Mouse (Mus musculus) ES-E14 (cell line): ENCODE data around the gene Mapk1. TPM values are rescaled to one million over a fixed set of nuclear protein-coding genes. Genes with fewer than 3 reads are reported as not detected.

Experiments used
- DNase-seq: peaks from one replicate; pipeline ENCODE4 v3.0.0-alpha.2; 2013; ENCODE audit warnings: low read depth, low spot score
- H3K27ac ChIP-seq: 2 replicates; pipeline ENCODE4 v1.5.1; 2012; ENCODE audit warnings: low read depth, mild to moderate bottlenecking, low read length, moderate library complexity, mixed read lengths; ENCODE audit not compliant: poor library complexity, insufficient read depth, severe bottlenecking
- H3K36me3 ChIP-seq: 2 replicates; pipeline ENCODE4 v1.6.1; 2012; ENCODE audit warnings: mild to moderate bottlenecking, low read length, moderate library complexity, mixed read lengths; ENCODE audit not compliant: control insufficient read depth, poor library complexity, insufficient read depth, severe bottlenecking
- H3K4me1 ChIP-seq, 2 experiments: fragments of 150-350 bp in 1 of 2; sonication (generic) in 1 of 2; 2 replicates each; pipeline ENCODE4 v1.6.1; 2012; ENCODE audit warnings: low read length in 2 of 2, mild to moderate bottlenecking in 1 of 2, mixed read lengths in 1 of 2; ENCODE audit not compliant: control insufficient read depth in 2 of 2, insufficient read depth in 2 of 2, poor library complexity in 1 of 2
- H3K4me3 ChIP-seq, 2 experiments: fragments of 150-350 bp in 1 of 2; sonication (generic) in 1 of 2; 2 replicates each; pipeline ENCODE4 v1.5.1; 2012; ENCODE audit warnings: low read length in 2 of 2, low read depth in 1 of 2, mild to moderate bottlenecking in 1 of 2, mixed read lengths in 1 of 2; ENCODE audit not compliant: insufficient read depth in 1 of 2, poor library complexity in 1 of 2, severe bottlenecking in 1 of 2
- H3K9ac ChIP-seq: 2 replicates; pipeline ENCODE4 v1.6.1; 2012; ENCODE audit warnings: low read depth, mild to moderate bottlenecking, low read length, mixed read lengths; ENCODE audit not compliant: poor library complexity, insufficient read depth, severe bottlenecking
- H3K9me3 ChIP-seq: fragments of 150-350 bp; sonication (generic); 2 replicates; pipeline ENCODE4 v1.6.1; 2012; ENCODE audit warnings: low read depth, mild to moderate bottlenecking, low read length; ENCODE audit not compliant: control insufficient read depth, insufficient read depth
- CHD2 ChIP-seq: IDR thresholded peaks from 2 replicates; pipeline ENCODE4 v1.6.1; 2014; ENCODE audit warnings: mild to moderate bottlenecking, low read depth, low read length, inconsistent platforms
- HCFC1 ChIP-seq: IDR thresholded peaks from 2 replicates; pipeline ENCODE4 v1.6.1; 2012; ENCODE audit warnings: low read length, inconsistent platforms, borderline replicate concordance; ENCODE audit not compliant: insufficient read depth
- MAFK ChIP-seq: IDR thresholded peaks from 2 replicates; pipeline ENCODE4 v1.6.1; 2014; ENCODE audit warnings: mild to moderate bottlenecking, low read depth, low read length, inconsistent platforms; ENCODE audit not compliant: insufficient read depth
- ZC3H11A ChIP-seq: IDR thresholded peaks from 2 replicates; pipeline ENCODE4 v1.6.1; 2012; ENCODE audit warnings: low read depth, mild to moderate bottlenecking, inconsistent platforms, low read length, borderline replicate concordance
- ZNF384 ChIP-seq: IDR thresholded peaks from 2 replicates; pipeline ENCODE4 v1.6.1; 2012; ENCODE audit warnings: low read depth, low read length, inconsistent platforms
- in situ Hi-C, 2 experiments: fragments of 600-800 bp; cut with MboI; formaldehyde crosslinking; loops; one replicate each; pipeline ENCODE4 v1.15.1; 2025; ENCODE audit warnings: low sequenced_read_pairs in 2 of 2, inconsistent platforms in 1 of 2; ENCODE audit not compliant: unreplicated experiment in 2 of 2
- total RNA-seq: library from RNA; depleted of rRNA; stranded (reverse); fragments of 300-350 nt; gene quantifications from 2 replicates; pipeline ENCODE4 v1.2.3, GENCODE M21; 2012

The Mapk1 gene
- total RNA-seq, 1 experiment, result 136 TPM

GRCm38 (mm10) chr16:17069511-17070443 lies 86.6 kb downstream of the Mapk1 start, which contains the start of gene Ypel1:
Gene Ypel1 (plus strand): TSS chr16:17069696.
- in situ Hi-C loops, result no loop called here
- DNase-seq, result peak; percentile 46

DNA sequence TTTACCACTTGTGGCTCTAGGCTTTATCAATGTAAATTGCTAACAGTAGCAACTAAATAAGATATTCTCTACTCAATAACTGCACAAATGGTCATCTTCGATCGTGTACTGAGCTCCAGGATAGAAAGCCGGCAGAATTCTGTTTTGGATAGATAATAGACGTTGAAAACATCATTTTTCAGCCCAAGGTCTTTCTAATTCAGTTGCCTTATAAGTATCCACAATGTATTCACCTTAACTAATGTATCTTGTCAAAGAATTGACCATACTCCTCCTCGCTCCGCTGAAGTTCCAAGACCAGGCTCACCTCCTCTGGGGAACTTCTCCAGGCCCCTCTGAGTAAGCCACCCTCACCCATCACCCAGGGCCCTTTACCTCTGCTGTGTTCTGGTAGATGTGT lies 87.5 kb downstream of the Mapk1 start:
- H3K36me3 ChIP-seq, result peaks cover 3% of the 10 kb centered on the region; the same call in 1 of the 2 replicates
- peaks cover 0 to 2% of the 10 kb centered on the region in 2 experiments; a peak in 1 of 4 replicates for H3K4me1 ChIP-seq
- no peaks in the 10 kb centered on the region for H3K9me3 ChIP-seq
- peak overlapping the region; percentile 2 to 83; a peak in 3 of 4 replicates for H3K4me3 ChIP-seq
- H3K9ac ChIP-seq, result no peak overlapping the region
- in situ Hi-C loops, result no loop called here
- H3K27ac ChIP-seq, result no peak overlapping the region
- no peak for TF ChIP-seq CHD2
- no peak for TF ChIP-seq MAFK
- TF ChIP-seq HCFC1, result no peak
- no peak for TF ChIP-seq ZC3H11A
- no peak for TF ChIP-seq ZNF384
- no peak for DNase-seq

More at GRCm38 (mm10) chr16:17069511-17070443, 86.6 kb downstream of the Mapk1 start, which contains the start of gene Ypel1:
- Histone ChIP-seq H3K9ac (peak within 1 kb of the TSS; percentile 97), H3K4me1 (peaks cover 0 to 2% of the 10 kb centered on the region in 2 experiments; a peak in 1 of 4 replicates), H3K9me3 (no peaks in the 10 kb centered on the region), H3K36me3 (no peaks in the 10 kb centered on the region; the same call in 1 of the 2 replicates), H3K4me3 (peak within 1 kb of the TSS; percentile 83 to 94), H3K27ac (peak within 1 kb of the TSS; percentile 61)
- TF ChIP-seq ZNF384 (no peak), HCFC1 (0 out of 2 replicates have a peak, but pooled peaks have one; percentile 43), MAFK (no peak)

DNA sequence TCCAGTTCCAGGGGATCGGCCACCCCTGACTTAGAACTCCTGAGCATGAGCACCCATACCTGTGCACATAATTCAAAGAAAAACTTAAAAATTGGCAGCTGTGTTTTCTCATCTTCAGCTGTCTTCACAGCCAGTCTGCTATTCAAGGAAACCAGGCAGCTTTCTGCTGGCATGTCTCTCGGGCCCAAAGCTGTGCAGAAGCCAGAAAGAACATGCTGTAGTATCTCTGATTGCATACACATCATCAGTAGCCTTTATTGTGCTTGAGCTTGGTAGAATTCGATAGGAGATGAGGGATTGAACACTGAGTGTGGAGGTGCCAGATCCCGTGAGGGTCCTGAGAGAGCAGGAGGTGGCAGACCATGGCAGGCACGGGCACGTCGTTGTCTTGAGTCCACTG lies 89.8 kb downstream of the Mapk1 start:
- in situ Hi-C loops, result no loop called here
- TF ChIP-seq CHD2 (no peak), HCFC1 (no peak), ZC3H11A (no peak), ZNF384 (no peak), MAFK (no peak)
- Histone ChIP-seq H3K9me3 (no peaks in the 10 kb centered on the region), H3K27ac (no peak overlapping the region), H3K36me3 (peaks cover 3% of the 10 kb centered on the region; the same call in 1 of the 2 replicates), H3K9ac (no peak overlapping the region), H3K4me1 (peaks cover 0 to 2% of the 10 kb centered on the region in 2 experiments; a peak in 1 of 4 replicates), H3K4me3 (no peak overlapping the region)
- no peak for DNase-seq

DNA sequence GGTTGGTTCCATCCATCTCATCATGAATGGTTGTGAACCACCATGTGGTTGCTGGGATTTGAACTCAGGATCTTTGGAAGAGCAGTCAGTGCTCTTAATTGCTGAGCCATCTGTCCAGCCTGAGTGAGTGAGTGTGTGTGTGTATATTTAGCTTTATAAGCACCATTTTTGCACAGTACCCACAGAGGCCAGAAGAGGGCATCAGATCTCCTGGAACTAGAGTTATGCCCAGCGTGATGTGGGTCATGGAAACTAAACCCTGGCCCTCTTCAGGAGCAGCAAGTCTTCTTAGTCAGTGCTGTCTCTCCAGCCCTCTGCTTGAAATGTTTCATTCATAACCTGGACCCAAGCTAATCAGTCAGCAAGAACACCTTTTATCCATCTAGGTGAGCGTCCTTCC lies 93.1 kb downstream of the Mapk1 start:
- TF ChIP-seq ZC3H11A (peak; percentile 36; the same call in 1 of the 2 replicates), MAFK (no peak)
- Histone ChIP-seq H3K4me3 (no peak overlapping the region), H3K36me3 (peaks cover 3% of the 10 kb centered on the region; the same call in 1 of the 2 replicates), H3K9ac (no peak overlapping the region), H3K4me1 (peaks cover 0 to 2% of the 10 kb centered on the region in 2 experiments; a peak in 1 of 4 replicates), H3K27ac (no peak overlapping the region), H3K9me3 (no peaks in the 10 kb centered on the region)
- in situ Hi-C loops, result no loop called here
- no peak for DNase-seq
